Mouse (Mus musculus) layer of hippocampus, postnatal 10 days (tissue): ENCODE results near the gene Gse1. TPM values are rescaled to one million over a fixed set of nuclear protein-coding genes. Genes with fewer than 3 reads are reported as not detected.

Experiments
- DNase-seq, 2 experiments: peaks; one replicate each; pipeline ENCODE4 v3.0.0; 2021; ENCODE audit warnings: low spot score in 2 of 2
- total RNA-seq, 2 experiments: library from RNA; stranded (reverse); gene quantifications; 2 replicates each; pipeline ENCODE4 v1.2.3; 2021

Gse1 gene
- total RNA-seq, 2 experiments from 2014 or later, result 65.0 to 79.3 TPM

- no peak for DNase-seq
These were observed 300.1 kb downstream of the Gse1 start for GRCm38 (mm10) chr8:120528332-120528731.

- DNase-seq, result no peak
These were observed 301.0 kb downstream of the Gse1 start for GRCm38 (mm10) chr8:120529226-120529625.

- no peak for DNase-seq
These were observed 302.8 kb downstream of the Gse1 start for GRCm38 (mm10) chr8:120530954-120531656.

- DNase-seq, result no peak
These were observed 303.7 kb downstream of the Gse1 start for GRCm38 (mm10) chr8:120531775-120532516.

- peak in 1 of 2 experiments; percentile 60 for DNase-seq
These were observed 304.4 kb downstream of the Gse1 start for GRCm38 (mm10) chr8:120532517-120533215.

- DNase-seq, result no peak
These were observed 305.1 kb downstream of the Gse1 start for GRCm38 (mm10) chr8:120533380-120533779.

- no peak for DNase-seq
These were observed 305.8 kb downstream of the Gse1 start for GRCm38 (mm10) chr8:120534080-120534479.

- peak; percentile 84 to 85 for DNase-seq
These were observed 306.5 kb downstream of the Gse1 start for GRCm38 (mm10) chr8:120534504-120535368.

- DNase-seq, result peak; percentile 73 to 78
These were observed 307.4 kb downstream of the Gse1 start for GRCm38 (mm10) chr8:120535452-120536305.

GRCm38 (mm10) chr8:120536306-120537206, 308.3 kb downstream of the Gse1 start:
- DNase-seq, result no peak

GRCm38 (mm10) chr8:120537207-120537817, 309.1 kb downstream of the Gse1 start:
- peak; percentile 66 to 69 for DNase-seq

- peak; percentile 64 to 70 for DNase-seq
These were observed 309.7 kb downstream of the Gse1 start for GRCm38 (mm10) chr8:120537818-120538396.

GRCm38 (mm10) chr8:120538397-120539240, 310.4 kb downstream of the Gse1 start:
- DNase-seq, result peak; percentile 65 to 74

- no peak for DNase-seq
These were observed 311.1 kb downstream of the Gse1 start for GRCm38 (mm10) chr8:120539381-120539774.

- no peak for DNase-seq
These were observed 311.7 kb downstream of the Gse1 start for GRCm38 (mm10) chr8:120539775-120540625.

GRCm38 (mm10) chr8:120542995-120543394, 314.7 kb downstream of the Gse1 start:
- no peak for DNase-seq
